Mouse (Mus musculus): ENCODE measurements around the gene Nptx1. TPM values are rescaled to one million over a fixed set of nuclear protein-coding genes. Genes with fewer than 3 reads are reported as not detected.

Gene Nptx1
- total RNA-seq, 2 experiments from 2014 or later, result 0.55 to 0.64 TPM

GRCm38 (mm10) chr11:119526068-119526966, 21.2 kb downstream of the Nptx1 start:
- intact Hi-C loops (cut with DNase I), result no loop called here
- no peak for DNase-seq

DNA sequence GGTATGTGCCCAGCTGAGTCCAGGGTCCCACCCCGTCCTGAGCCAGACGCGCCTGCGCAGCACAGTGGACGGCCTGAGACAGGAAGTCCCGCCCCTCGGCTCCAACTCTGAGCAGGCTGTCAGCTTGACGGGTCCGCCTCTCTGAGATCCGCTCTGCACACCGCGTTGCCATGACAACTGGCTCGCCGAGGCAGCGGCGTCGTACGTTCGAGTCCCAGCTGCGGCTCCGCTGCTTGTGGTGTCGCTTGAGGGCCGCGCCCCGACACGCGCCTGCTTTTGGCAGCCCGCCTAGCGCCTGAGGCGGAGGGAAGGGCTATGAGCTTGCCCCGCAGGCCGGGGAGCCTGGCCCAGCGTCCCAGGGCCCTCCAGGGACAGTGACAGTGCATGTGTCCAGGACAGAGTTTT, 23.0 kb downstream of the Nptx1 start:
- intact Hi-C loops (cut with DNase I), result no loop called here
- DNase-seq, result peak; percentile 90 to 91

DNA sequence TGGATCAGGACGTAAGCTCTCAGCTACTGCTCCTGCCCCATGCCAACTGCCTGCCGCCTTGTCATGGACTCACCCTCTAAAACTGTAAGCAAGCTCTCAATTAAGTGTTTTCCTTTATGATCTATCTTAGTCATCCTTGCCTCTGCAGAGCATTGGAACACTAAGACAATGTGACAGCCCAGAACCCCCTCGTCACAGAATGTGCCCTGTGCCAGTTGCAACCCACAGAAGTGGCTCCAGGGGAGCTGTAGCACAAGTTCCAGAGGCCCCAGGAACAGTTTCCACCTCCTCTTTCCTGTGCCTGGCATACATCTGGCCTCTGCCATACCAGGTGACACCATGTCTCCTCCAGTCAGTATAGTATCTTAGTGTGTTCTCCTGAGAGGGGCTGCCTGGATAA, 24.2 kb downstream of the Nptx1 start:
- intact Hi-C loops (cut with DNase I), result no loop called here
- no peak for DNase-seq

- peak; percentile 45 to 49 for DNase-seq
- intact Hi-C loops (cut with DNase I), result no loop called here
Measured at GRCm38 (mm10) chr11:119522779-119523178, 24.8 kb downstream of the Nptx1 start.

GRCm38 (mm10) chr11:119521920-119522710, 25.4 kb downstream of the Nptx1 start:
- intact Hi-C loops (cut with DNase I), result no loop called here
- DNase-seq, result no peak

GRCm38 (mm10) chr11:119520713-119521063, 26.9 kb downstream of the Nptx1 start:
- DNase-seq, result no peak
- intact Hi-C loops (cut with DNase I), result no loop called here

GRCm38 (mm10) chr11:119520005-119520712, 27.4 kb downstream of the Nptx1 start:
- intact Hi-C loops (cut with DNase I), result no loop called here
- DNase-seq, result no peak

DNA sequence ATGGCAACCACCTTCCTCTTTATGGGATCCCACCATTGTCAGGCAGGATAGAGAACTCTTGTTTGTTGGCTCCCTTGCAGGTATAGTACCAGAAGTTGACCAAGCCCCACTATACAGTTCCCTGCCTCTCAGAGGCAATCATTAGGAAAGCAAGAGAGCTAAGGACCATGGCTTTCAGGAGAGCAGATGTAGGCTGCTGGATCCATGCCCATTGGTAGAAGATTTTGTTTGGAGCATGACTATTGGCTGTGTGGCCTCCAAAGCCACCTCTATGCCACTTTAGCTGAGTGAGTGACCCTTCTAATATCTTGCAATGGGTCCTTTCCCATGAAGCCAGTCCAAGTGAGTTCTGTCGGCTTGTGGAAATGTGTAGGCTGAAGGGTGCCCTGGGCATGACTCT, 28.2 kb downstream of the Nptx1 start:
- no peak for DNase-seq
- intact Hi-C loops (cut with DNase I), result no loop called here

DNA sequence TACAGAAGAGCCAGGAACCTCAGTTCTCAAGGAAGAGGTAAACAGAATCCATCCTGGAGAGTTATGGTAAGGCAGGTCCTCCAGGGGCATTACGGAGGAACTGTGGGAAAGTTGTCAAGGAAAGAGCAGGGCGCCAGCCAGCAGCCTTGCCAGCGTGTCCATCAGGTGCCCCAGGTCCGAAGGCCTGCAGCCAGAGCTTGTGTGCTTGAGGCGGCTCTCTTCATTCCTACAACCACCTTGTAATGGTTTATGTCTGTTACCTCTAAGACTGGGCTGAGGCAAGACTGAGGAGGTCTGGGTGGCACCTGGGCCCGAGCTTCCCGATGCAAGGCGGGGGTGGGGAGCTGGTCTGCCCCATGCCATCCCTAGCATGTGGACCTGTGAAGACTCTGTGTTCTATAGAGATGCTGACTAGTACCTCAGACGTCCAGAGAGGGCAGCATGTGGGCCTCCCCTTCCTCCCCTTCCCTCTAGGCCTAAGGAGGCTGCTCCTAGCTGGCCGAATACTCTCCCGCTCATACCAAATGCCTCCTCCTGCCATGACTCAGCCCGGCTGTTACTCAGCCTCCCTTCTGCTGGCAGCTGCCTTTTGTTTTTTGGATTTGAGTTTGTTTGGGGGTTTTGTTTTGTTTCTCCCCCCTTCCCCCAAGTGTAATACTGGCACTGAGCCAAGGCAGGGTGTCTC, 30.7 kb downstream of the Nptx1 start:
- peak in 1 of 2 experiments; percentile 33 for DNase-seq
- intact Hi-C loops (cut with DNase I), result no loop called here

DNA sequence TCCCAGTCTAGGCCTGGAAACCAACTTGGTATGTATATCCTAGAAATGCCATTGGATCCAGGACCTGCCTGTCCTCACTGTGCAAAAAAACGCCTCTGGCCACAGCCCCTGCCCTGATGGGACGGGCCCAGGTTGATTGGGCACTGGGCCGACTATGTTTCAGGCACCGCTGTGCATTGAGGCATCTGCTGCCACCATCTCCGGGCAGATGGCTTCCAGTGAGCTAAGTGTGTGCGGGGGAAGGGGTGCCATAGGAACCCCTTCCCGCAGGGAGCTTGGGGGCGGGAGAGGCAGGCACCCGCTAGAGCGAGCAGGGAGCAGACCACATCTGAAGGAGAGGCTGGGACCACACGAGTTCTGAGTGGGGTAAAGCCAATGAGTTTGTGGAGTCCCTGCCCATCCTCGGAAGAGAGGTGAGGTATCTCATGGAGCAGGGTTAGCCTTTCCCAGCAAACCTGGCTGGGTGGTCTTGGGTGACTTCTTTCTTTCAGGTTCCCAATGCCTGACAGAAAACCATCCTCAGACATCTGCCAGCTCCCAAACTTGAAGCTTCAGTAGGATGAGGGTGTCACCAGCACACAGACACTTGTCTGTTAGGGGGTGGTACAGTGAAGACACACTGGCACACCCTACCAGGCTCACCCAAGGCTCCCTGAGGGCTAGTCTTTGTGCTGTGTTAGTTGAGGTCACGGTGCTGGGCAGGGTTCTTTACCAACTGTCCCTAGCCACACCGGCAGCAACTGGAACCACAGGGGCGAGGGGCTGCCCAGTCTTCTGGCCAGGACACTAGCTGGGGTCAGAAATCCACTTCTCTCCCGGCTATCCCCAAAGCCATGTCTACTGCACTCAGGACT, 31.5 kb downstream of the Nptx1 start:
- DNase-seq, result no peak
- intact Hi-C loops (cut with DNase I), result no loop called here

- intact Hi-C loops (cut with DNase I), result no loop called here
- DNase-seq, result no peak
Measured at GRCm38 (mm10) chr11:119514967-119515636, 32.5 kb downstream of the Nptx1 start.

- DNase-seq, result no peak
- intact Hi-C loops (cut with DNase I), result no loop called here
Measured at GRCm38 (mm10) chr11:119514108-119514860, 33.3 kb downstream of the Nptx1 start.

DNA sequence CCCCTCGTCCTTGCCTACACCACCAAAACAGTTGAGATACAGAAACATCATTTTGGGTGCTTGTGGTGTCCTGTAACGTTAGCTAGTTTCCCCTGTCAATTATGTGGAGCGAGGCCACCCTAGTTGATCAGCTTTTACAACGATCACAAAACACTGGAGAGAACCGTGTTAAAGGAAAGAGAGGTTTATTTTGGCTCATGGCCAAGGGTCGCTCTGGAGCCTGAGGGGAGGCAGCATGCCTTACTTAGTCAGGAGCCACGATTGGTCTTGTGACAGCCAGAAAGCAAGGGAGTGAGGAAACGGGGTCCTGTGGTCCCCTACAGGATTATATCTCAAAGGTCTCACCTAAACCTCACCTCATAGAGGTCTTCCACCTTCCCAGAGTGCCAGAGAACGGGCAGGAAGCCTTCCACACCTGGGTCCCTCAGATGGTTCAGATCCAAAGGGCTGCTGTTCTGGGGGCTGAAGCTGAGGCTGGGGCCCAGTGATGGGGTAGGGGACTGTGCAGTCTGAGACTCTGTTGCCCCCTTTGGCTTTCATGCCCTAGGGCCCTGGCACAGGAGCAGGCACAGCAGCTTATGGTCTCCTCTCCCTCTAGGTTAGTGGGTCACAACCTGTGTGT, 34.4 kb downstream of the Nptx1 start:
- intact Hi-C loops (cut with DNase I), result no loop called here
- DNase-seq, result no peak

GRCm38 (mm10) chr11:119509165-119509776, 38.3 kb downstream of the Nptx1 start:
- DNase-seq, result no peak
- intact Hi-C loops (cut with DNase I), result no loop called here

DNA sequence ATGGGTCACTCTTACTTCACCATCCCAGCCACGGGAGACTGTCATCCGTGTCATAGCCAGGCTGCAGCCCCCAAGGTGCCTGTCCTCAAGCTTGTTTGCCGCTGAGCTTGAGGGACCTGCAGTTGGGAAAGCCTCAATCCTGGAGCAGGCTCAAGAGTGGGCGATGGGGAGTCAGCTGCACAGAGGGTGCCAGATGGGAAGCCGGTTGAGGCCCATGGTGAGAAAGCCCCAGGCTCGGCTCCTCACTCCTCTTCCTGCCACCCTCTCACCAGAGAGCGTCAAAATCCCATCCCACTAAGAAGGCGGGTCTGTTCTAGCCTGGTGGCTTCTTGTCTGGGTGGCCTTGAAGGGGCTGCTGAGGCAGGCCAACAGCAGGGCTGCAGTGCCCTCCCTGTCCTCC, 39.8 kb downstream of the Nptx1 start:
- intact Hi-C loops (cut with DNase I), result no loop called here
- no peak for DNase-seq

GRCm38 (mm10) chr11:119506386-119506785, 41.2 kb downstream of the Nptx1 start:
- intact Hi-C loops (cut with DNase I), result no loop called here
- no peak for DNase-seq

- intact Hi-C loops (cut with DNase I), result loop anchor here (1.0 to 5.0 kb wide), 3 partner anchors 114 to 402 kb away; no protein-coding TSS in a partner anchor
- DNase-seq, result peak; percentile 73 to 87
Measured at GRCm38 (mm10) chr11:119503675-119504074, 43.9 kb downstream of the Nptx1 start.
